Comparison of ENCODE assay signal across 14 mouse cellular contexts in genomic region chr7:127031244-127031643, GRCm38 (mm10). TPM values are rescaled to one million over a fixed set of nuclear protein-coding genes. Genes with fewer than 3 reads are reported as not detected.
DNase-seq lines count a peak whose midpoint lies in the region; ATAC-seq and TF ChIP-seq lines count a peak whose summit lies in the region.
"Had no signal": no experiment of that assay in that cellular context is flagged by ENCODE, and none has a peak within 500 bp of the region (broad histone marks: within the 10 kb centered on the region; RNA-seq: fewer than 3 reads in every experiment).

No protein-coding gene starts in this region.

- intact Hi-C loops in gastrocnemius, postnatal 36 days (cut with DNase I) = no loop called here

- 77% methylated on average over 1 of the region's 1 CpGs for WGBS in heart, embryonic 12.5 days

- no peaks in the 10 kb centered on the region for H3K9me3 ChIP-seq in heart, embryonic 12.5 days (replicated peaks)
- H3K9me3 ChIP-seq in E14TG2a.4 (ENCODE audit: low read length) = no peaks in the 10 kb centered on the region
- H3K9me3 ChIP-seq: embryonic facial prominence, embryonic 12.5 days; limb, embryonic 13.5 days had no signal

- no peaks in the 10 kb centered on the region for H3K27me3 ChIP-seq in heart, embryonic 12.5 days (replicated peaks)
- H3K27me3 ChIP-seq in E14TG2a.4 (ENCODE audit: insufficient read depth, low read length) = no peaks in the 10 kb centered on the region
- H3K27me3 ChIP-seq: embryonic facial prominence, embryonic 12.5 days; limb, embryonic 13.5 days had no signal

- no peak overlapping the region for H3K4me3 ChIP-seq in heart, embryonic 12.5 days
- peak overlapping the region; percentile 29 for H3K4me3 ChIP-seq in E14TG2a.4 (replicated peaks; ENCODE audit: low read length)
- H3K4me3 ChIP-seq: limb, embryonic 13.5 days had no signal

- no peak overlapping the region for H3K27ac ChIP-seq in heart, embryonic 12.5 days (ENCODE audit: poor library complexity, severe bottlenecking)
- H3K27ac ChIP-seq: embryonic facial prominence, embryonic 12.5 days; limb, embryonic 13.5 days had no signal

- no peak for TF ChIP-seq CTCF in E14TG2a.4 (conservative IDR thresholded peaks at IDR 0.05; ENCODE audit: low read length)

- peaks cover 78% of the 10 kb centered on the region for H3K36me3 ChIP-seq in heart, embryonic 12.5 days
- H3K36me3 ChIP-seq in E14TG2a.4 (ENCODE audit: insufficient read depth, low read length) = peaks cover 85% of the 10 kb centered on the region

- peaks cover 9% of the 10 kb centered on the region for H3K4me1 ChIP-seq in heart, embryonic 12.5 days (replicated peaks)
- H3K4me1 ChIP-seq in E14TG2a.4 (replicated peaks; ENCODE audit: low read depth, low read length) = peaks cover 85% of the 10 kb centered on the region

- H3K4me2 ChIP-seq in heart, embryonic 12.5 days = no peak overlapping the region
- H3K4me2 ChIP-seq: embryonic facial prominence, embryonic 12.5 days; limb, embryonic 13.5 days; midbrain, embryonic 11.5 days had no signal

- ATAC-seq in heart, embryonic 12.5 days (ENCODE audit: insufficient number of reproducible peaks, low FRiP score) = no peak
- ATAC-seq in activated CD4-positive, CD25-positive, alpha-beta regulatory T cell, adult 4 months = peak; percentile 61
- ATAC-seq: intestine, postnatal 0 days had no signal

- peak; percentile 89 for DNase-seq in heart, adult 11 months
- peak; percentile 20 for DNase-seq in 3T3-L1 (ENCODE audit: low read depth, low spot score)
- no peak for DNase-seq in gastrocnemius, postnatal 36 days
- DNase-seq in right cerebral cortex, postnatal 14 days = no peak
- DNase-seq: adrenal gland, postnatal 36 days; kidney, postnatal 10 days; thymus, postnatal 25 days had no signal

- no peak overlapping the region for H3K9ac ChIP-seq in heart, embryonic 12.5 days
- H3K9ac ChIP-seq: embryonic facial prominence, embryonic 12.5 days; limb, embryonic 13.5 days had no signal

RNA-seq across cellular contexts. Expression of gene Maz, which starts 4.4 kb away (rescaled TPM):
- 59.8 and 60.4 TPM in 2 replicates for polyA plus RNA-seq in heart, embryonic 12.5 days (2016; fragmentation: Nextera tagmentation; extraction: Ambion mirVana)
- 10 to 100 TPM; 19.0 to 19.1 TPM for polyA plus RNA-seq in activated CD4-positive, CD25-positive, alpha-beta regulatory T cell, adult 4 months (2017; shearing (Covaris generic))
- 10 to 100 TPM; 69.8 to 76.4 TPM for total RNA-seq in gastrocnemius, postnatal 36 days (2021)

RNA-seq across cellular contexts. Expression of gene Prrt2, which starts 10.2 kb away (rescaled TPM):
- polyA plus RNA-seq in heart, embryonic 12.5 days (2016; fragmentation: Nextera tagmentation; extraction: Ambion mirVana) = 1.9 and 3.3 TPM in 2 replicates
- 1 to 10 TPM in 1 of 2 experiments, not detected in 1; 2.1 TPM for polyA plus RNA-seq in activated CD4-positive, CD25-positive, alpha-beta regulatory T cell, adult 4 months (2017; shearing (Covaris generic))
- total RNA-seq in gastrocnemius, postnatal 36 days (2021) = under 1 TPM; 0.20 to 0.92 TPM

RNA-seq across cellular contexts. Expression of gene Gm42742, which starts 10.3 kb away (rescaled TPM):
- polyA plus RNA-seq in heart, embryonic 12.5 days (2016; fragmentation: Nextera tagmentation; extraction: Ambion mirVana) = 50.8 and 60.9 TPM in 2 replicates
- 10 to 100 TPM; 26.4 to 31.8 TPM for polyA plus RNA-seq in activated CD4-positive, CD25-positive, alpha-beta regulatory T cell, adult 4 months (2017; shearing (Covaris generic))
- 10 to 100 TPM; 12.9 to 16.6 TPM for total RNA-seq in gastrocnemius, postnatal 36 days (2021)

RNA-seq across cellular contexts. Expression of gene Kif22, which starts 11.0 kb away (rescaled TPM):
- 80.9 and 85.5 TPM in 2 replicates for polyA plus RNA-seq in heart, embryonic 12.5 days (2016; fragmentation: Nextera tagmentation; extraction: Ambion mirVana)
- polyA plus RNA-seq in activated CD4-positive, CD25-positive, alpha-beta regulatory T cell, adult 4 months (2017; shearing (Covaris generic)) = 10 to 100 TPM; 38.7 to 48.2 TPM
- 1 to 10 TPM in 1 of 2 experiments, under 1 TPM in 1; 0.79 to 1.4 TPM for total RNA-seq in gastrocnemius, postnatal 36 days (2021)

RNA-seq across cellular contexts. Expression of gene Pagr1a, which starts 14.1 kb away (rescaled TPM):
- 19.3 and 31.4 TPM in 2 replicates for polyA plus RNA-seq in heart, embryonic 12.5 days (2016; fragmentation: Nextera tagmentation; extraction: Ambion mirVana)
- polyA plus RNA-seq in activated CD4-positive, CD25-positive, alpha-beta regulatory T cell, adult 4 months (2017; shearing (Covaris generic)) = 10 to 100 TPM; 39.6 to 56.7 TPM
- total RNA-seq in gastrocnemius, postnatal 36 days (2021) = 10 to 100 TPM in 1 of 2 experiments, 1 to 10 TPM in 1; 6.1 to 11.4 TPM

Comparison
In these comparisons a context has a peak if more than half of its experiments do, and no peak if none do; other contexts are left out.
1. DNase-seq: peak in heart, adult 11 months (single experiment) and 3T3-L1 (single experiment); none in gastrocnemius, postnatal 36 days (0 of 2) and right cerebral cortex, postnatal 14 days (single experiment).